Mouse (Mus musculus): Measurements from ENCODE around the gene Vmn1r66. TPM values are rescaled to one million over a fixed set of nuclear protein-coding genes. Genes with fewer than 3 reads are reported as not detected.

Vmn1r66 gene
- not detected for polyA plus RNA-seq (2017; shearing (Covaris generic))

GRCm38 (mm10) chr7:10277906-10278305 lies at the start of gene Vmn1r66:
TSS of gene Vmn1r66 (minus strand) at chr7:10278006.

Other genes with a start within 250 kb of the Vmn1r66 start
- gene Vmn2r50, start 224.7 kb downstream of the Vmn1r66 start, polyA plus RNA-seq (2017; shearing (Covaris generic)) = not detected
- 0.17 TPM for gene Vmn2r51, start 172.3 kb downstream of the Vmn1r66 start, polyA plus RNA-seq (2017; shearing (Covaris generic))
- 0.10 TPM for gene Vmn2r52, start 101.4 kb downstream of the Vmn1r66 start, polyA plus RNA-seq (2017; shearing (Covaris generic))
- 0.16 TPM for gene Vmn1r67, start 165.3 kb upstream of the Vmn1r66 start, polyA plus RNA-seq (2017; shearing (Covaris generic))
- gene Zik1, start 217.4 kb upstream of the Vmn1r66 start, polyA plus RNA-seq (2017; shearing (Covaris generic)) = 0.79 TPM

Measured in effector memory CD4-positive, alpha-beta T cell, adult 7 months (primary cell).